Mouse (Mus musculus) gastrocnemius, adult 2 months (tissue): ENCODE data around the gene Ugt1a5. TPM values are rescaled to one million over a fixed set of nuclear protein-coding genes. Genes with fewer than 3 reads are reported as not detected.
A peak's percentile ranks its signal among the peaks of the same experiment; 100 is the strongest.
"Not testable (repeated sequence)": the region's sequence is repeated elsewhere in the genome, so short reads cannot be mapped to it uniquely, and the experiment has no call there.

Experiments
- DNase-seq: peaks from one replicate; pipeline ENCODE4 v3.0.0; 2022
- H3K27ac ChIP-seq: fragments of 200-600 bp; 2 replicates; pipeline ENCODE4 v1.8.1; 2022; ENCODE audit warnings: mild to moderate bottlenecking
- H3K4me3 ChIP-seq: fragments of 200-600 bp; 2 replicates; pipeline ENCODE4 v1.8.1; 2022; ENCODE audit warnings: mild to moderate bottlenecking, moderate library complexity
- CTCF ChIP-seq: fragments of 200-600 bp; IDR thresholded peaks from 2 replicates; pipeline ENCODE4 v1.8.1; 2022; ENCODE audit warnings: antibody characterized with exemption, mild to moderate bottlenecking, moderate library complexity
- intact Hi-C: fragments of 180-260 bp; cut with DNase I; formaldehyde crosslinking; loops from one replicate; pipeline ENCODE4 v1.15.1; 2025
- long read RNA-seq, 2 experiments: library from polyadenylated mRNA; stranded (forward); transcript quantifications; one replicate each; pipeline ENCODE4 v2.0.0; 2021
- total RNA-seq, 2 experiments: library from RNA; stranded (reverse); gene quantifications; 2 replicates each; pipeline ENCODE4 v1.2.3; 2021

The Ugt1a5 gene
- total RNA-seq, result under 1 TPM; 0.14 to 0.23 TPM
- long read RNA-seq, experiment 1, result 0 reads
- long read RNA-seq, experiment 2, result 0 reads

- H3K27ac ChIP-seq, result no peak within 1 kb of the TSS
- TF ChIP-seq CTCF, result no peak
- intact Hi-C loops, result no loop called here
- no peak within 1 kb of the TSS for H3K4me3 ChIP-seq
- DNase-seq, result no peak
Observed at GRCm38 (mm10) chr1:88165711-88166110, at the start of gene Ugt1a5. TSS of gene Ugt1a5 (plus strand) at chr1:88166012.

DNA sequence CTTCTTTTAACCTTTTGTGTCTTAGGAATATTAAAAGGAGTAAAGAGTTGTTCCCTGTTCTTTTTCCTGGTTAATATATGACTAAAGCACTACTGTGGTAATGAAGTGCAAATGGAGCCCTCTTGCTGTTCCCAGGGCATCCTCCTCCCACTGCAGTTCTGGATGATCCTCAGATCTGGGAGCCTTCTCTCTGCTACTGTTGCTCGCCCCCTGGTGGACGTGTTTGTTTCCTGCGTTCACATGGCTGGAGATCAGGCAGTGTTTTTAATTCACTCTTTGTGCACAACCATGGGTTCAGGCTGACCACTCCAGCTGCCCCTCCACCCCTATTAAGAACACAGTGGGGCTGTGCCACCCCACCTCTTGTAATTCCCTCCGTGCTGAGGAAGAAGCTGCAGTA, 45.3 kb upstream of the Ugt1a5 start:
- H3K27ac ChIP-seq, H3K4me3 ChIP-seq, DNase-seq, intact Hi-C loops: not testable (repeated sequence)
- peak; percentile 29; the same call in 1 of the 2 replicates for TF ChIP-seq CTCF

GRCm38 (mm10) chr1:88121521-88121920, 44.3 kb upstream of the Ugt1a5 start:
- H3K4me3 ChIP-seq, DNase-seq, H3K27ac ChIP-seq, intact Hi-C loops: not testable (repeated sequence)
- TF ChIP-seq CTCF, result peak; percentile 11; the same call in 1 of the 2 replicates

GRCm38 (mm10) chr1:88125827-88126360, 39.9 kb upstream of the Ugt1a5 start:
- H3K27ac ChIP-seq, DNase-seq, intact Hi-C loops, H3K4me3 ChIP-seq: not testable (repeated sequence)
- 0 out of 2 replicates have a peak, but pooled peaks have one; percentile 4 for TF ChIP-seq CTCF

GRCm38 (mm10) chr1:88129091-88129490, 36.7 kb upstream of the Ugt1a5 start:
- H3K27ac ChIP-seq, H3K4me3 ChIP-seq, DNase-seq, intact Hi-C loops: not testable (repeated sequence)

GRCm38 (mm10) chr1:88130223-88130622, 35.6 kb upstream of the Ugt1a5 start:
- H3K4me3 ChIP-seq, intact Hi-C loops, DNase-seq, H3K27ac ChIP-seq: not testable (repeated sequence)

DNA sequence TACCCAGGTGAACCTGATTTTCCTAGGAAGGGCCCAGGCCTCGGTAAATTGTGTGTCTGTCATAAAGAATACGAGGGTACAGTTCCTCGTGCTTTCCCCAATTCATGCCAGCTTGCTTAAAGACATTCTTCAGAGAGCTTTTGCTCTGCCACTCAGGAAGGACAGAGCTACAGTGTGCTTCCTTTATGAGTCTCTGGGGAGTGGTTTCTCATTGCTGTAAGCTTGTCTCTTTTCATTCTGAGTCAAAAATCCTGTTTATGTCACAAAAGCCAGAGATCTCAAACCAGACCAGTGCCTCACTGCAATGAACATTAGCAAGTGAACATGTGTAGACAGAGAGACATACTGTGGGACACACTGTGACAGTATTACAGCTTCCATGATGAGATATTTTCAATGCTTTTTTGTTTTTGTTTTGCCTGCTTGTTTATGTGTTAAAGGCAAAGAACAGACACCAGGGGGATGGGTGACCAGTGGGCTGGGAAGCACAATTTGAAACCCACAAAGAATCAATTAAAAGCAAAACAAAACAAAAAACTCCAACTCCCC, 31.8 kb upstream of the Ugt1a5 start:
- no peak for DNase-seq
- no peak for TF ChIP-seq CTCF
- Histone ChIP-seq H3K27ac (peak overlapping the region; percentile 40; the same call in 1 of the 2 replicates), H3K4me3 (no peak overlapping the region)
- intact Hi-C loops, result no loop called here

DNA sequence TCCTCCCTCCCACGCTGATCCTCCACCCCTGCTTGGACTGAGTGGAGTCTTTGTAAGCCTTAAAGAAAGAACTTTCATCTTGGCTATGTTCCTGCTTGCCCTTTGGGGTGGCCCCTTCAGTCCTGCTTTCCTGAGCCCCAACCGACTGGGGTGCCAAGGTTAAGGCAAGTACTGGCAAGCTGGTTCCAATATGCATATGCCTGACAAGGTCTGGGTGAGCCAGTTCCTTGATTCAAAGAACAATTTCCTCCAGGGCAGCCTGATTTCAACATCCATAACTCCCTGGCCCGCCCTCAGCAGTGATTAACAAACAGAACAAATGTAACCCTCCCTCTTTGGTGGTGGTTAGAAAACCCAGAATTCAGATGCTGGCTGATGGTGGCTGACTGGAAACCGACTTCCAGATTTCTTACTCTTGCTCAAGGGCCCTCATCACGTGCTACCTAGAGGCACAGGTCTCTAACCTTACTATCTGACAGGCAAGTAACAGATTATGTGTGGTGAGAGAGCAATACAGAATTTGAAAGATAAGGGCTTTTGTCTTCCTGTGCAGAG, 31.3 kb upstream of the Ugt1a5 start, which contains the start of gene Ugt1a6a:
Ugt1a6a (plus strand) TSS at position 353 of the 555 bp plus-strand sequence.
- intact Hi-C loops, H3K4me3 ChIP-seq: not testable (repeated sequence)
- H3K27ac ChIP-seq, result peak within 1 kb of the TSS; percentile 54
- peak; percentile 18 for DNase-seq

DNA sequence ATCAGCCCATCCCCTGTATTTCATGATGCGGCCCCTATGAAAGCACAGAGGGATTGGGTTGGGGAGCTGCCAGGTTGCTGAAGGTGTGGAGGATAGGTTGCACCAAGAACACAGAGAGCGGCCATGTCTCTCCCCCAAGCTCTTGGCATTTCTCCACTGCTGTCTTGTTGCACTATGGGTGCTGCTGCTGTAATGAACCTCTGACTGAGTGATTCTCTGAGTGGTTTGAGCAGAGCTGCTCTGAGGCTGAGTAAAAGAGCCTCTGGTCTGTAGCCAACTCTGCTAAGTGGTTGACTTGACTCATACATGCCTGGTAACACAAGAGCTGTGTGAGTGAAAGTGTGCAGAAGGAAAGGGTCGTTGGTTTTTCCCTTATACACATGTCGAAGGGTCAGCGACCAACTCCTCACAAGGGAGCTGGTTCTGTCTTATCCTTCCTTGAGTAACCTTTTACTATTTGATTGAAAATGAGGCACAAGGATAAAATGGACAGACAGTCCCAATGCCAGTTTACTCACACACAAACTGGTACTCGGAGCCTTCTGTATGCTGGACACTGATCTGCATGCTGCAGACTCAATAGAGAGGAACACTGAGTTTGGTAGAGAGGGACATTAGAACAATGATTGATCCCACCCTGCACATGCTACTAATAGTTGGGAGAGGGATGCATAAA, 30.4 kb upstream of the Ugt1a5 start:
- intact Hi-C loops, H3K4me3 ChIP-seq, DNase-seq, H3K27ac ChIP-seq: not testable (repeated sequence)

GRCm38 (mm10) chr1:88136646-88137045, 29.2 kb upstream of the Ugt1a5 start:
- Histone ChIP-seq H3K4me3 (no peak overlapping the region), H3K27ac (no peak overlapping the region)
- TF ChIP-seq CTCF, result no peak
- intact Hi-C loops, result no loop called here
- no peak for DNase-seq

DNA sequence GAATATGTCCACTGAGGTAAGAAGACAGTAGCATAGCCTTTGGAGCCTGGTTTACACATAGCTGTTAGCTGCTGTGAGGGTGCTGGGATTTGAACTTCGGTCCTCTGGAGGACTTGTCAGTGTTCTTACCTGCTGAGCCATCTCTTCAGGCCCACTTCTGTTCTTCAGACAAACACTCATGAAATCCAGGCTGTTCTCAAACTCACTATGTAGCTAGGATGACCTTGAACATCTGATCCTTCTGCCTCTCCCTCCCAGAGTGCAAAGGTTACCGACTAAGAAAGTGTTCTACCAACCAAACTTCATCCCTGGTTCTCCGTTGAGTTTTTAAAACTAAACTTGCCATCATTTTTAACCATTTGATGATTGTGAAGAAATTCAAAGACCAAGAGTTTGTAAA, 28.5 kb upstream of the Ugt1a5 start:
- no peak for TF ChIP-seq CTCF
- no peak for DNase-seq
- Histone ChIP-seq H3K4me3 (no peak overlapping the region), H3K27ac (no peak overlapping the region)
- intact Hi-C loops, result no loop called here

DNA sequence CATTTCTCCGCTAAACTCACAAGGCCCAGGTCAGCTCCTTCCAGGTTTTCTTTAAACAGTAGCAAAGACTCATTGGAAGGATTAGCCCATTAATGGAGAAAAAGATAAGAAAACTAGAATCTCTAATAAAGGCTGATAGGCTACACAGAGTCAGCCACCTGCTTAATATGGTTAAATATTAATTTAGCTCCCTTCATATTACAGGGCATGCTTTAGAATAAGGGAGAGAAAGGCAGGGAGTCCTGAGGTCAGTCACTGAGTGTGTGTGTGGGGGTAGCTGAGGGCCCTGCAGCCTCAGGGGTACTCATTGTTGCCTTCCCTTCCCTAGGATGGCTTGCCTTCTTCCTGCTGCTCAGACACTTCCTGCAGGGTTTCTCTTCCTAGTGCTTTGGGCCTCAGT, 27.7 kb upstream of the Ugt1a5 start:
- Histone ChIP-seq H3K27ac (no peak overlapping the region), H3K4me3 (no peak overlapping the region)
- intact Hi-C loops, result no loop called here
- TF ChIP-seq CTCF, result no peak
- no peak for DNase-seq

DNA sequence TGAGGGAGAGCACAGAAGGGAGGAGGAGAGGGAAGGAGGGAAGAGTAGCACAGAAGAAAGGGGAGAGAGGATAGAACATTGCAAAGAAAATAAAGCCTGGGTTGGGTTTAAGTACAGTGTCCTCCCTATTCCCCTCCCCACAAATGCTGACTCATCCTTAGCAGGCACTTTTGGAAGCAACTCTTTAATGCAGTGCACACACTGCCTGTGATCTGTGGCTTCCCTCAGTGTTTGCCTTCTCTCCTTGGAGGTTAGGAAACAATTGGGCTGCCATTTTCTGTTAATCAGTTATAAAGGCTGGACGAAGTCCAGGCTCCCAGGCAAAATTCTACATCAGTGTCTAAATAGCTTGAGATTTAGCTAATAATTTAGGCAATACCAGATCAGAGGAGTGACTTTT, 25.3 kb upstream of the Ugt1a5 start:
- intact Hi-C loops, H3K27ac ChIP-seq, H3K4me3 ChIP-seq, DNase-seq: not testable (repeated sequence)
